Mouse (Mus musculus) adrenal gland, adult 2 months (tissue): ENCODE results near the gene Dmc1. TPM values are rescaled to one million over a fixed set of nuclear protein-coding genes. Genes with fewer than 3 reads are reported as not detected.

Source experiments
- DNase-seq: peaks from one replicate; pipeline ENCODE4 v3.0.0; 2021
- microRNA-seq, 2 experiments: library from miRNA; unstranded; fragments of <30 nt; microRNA quantifications; one replicate each; pipeline ENCODE4 v1.2.0; 2021
- polyA plus RNA-seq: library from polyadenylated mRNA; depleted of rRNA; stranded (reverse); fragments of >200 nt; gene quantifications from 2 replicates; pipeline ENCODE4 v1.2.3, GENCODE M21; 2012; rRNA removed
- total RNA-seq, 2 experiments: library from RNA; stranded (reverse); gene quantifications; 2 replicates each; pipeline ENCODE4 v1.2.3; 2021

The Dmc1 gene
- total and polyA plus RNA-seq, 3 experiments: 0.08 to 2.0 (median 0.86) TPM

- peak; percentile 91 for DNase-seq
Observed at GRCm38 (mm10) chr15:79511553-79512320, 93.2 kb downstream of the Dmc1 start.

Small RNA genes lying within 50 kb of the gene (microRNA-seq; reads per million reads assigned to microRNA genes)
- gene Gm27903: 0 reads per million in 2 experiments

Other genes with a start within 250 kb of the Dmc1 start
- 10 to 100 TPM; 61.5 to 66.3 TPM for gene Tmem184b, start 201.5 kb downstream of the Dmc1 start, total RNA-seq
- gene Tmem184b, start 201.5 kb downstream of the Dmc1 start, polyA plus RNA-seq: 255 and 262 TPM in 2 replicates
- 10 to 100 TPM; 74.6 to 87.7 TPM for gene Csnk1e, start 149.5 kb downstream of the Dmc1 start, total RNA-seq
- gene Csnk1e, start 149.5 kb downstream of the Dmc1 start, polyA plus RNA-seq: 59.2 and 65.3 TPM in 2 replicates
- 1 to 10 TPM in 1 of 2 experiments, under 1 TPM in 1; 0.20 to 6.3 TPM for gene Kcnj4, start 99.9 kb downstream of the Dmc1 start, total RNA-seq
- 0.36 and 3.8 TPM in 2 replicates for gene Kcnj4, start 99.9 kb downstream of the Dmc1 start, polyA plus RNA-seq
- gene Kdelr3, start 88.7 kb downstream of the Dmc1 start, total RNA-seq: 1 to 10 TPM; 1.9 to 4.1 TPM
- gene Kdelr3, start 88.7 kb downstream of the Dmc1 start, polyA plus RNA-seq: 2.9 and 3.1 TPM in 2 replicates
- 100 to 1,000 TPM; 230 to 248 TPM for gene Ddx17, start 58.4 kb downstream of the Dmc1 start, total RNA-seq
- 245 and 257 TPM in 2 replicates for gene Ddx17, start 58.4 kb downstream of the Dmc1 start, polyA plus RNA-seq
- gene Fam227a, start 53.8 kb upstream of the Dmc1 start, total RNA-seq: 1 to 10 TPM; 1.3 to 1.6 TPM
- gene Fam227a, start 53.8 kb upstream of the Dmc1 start, polyA plus RNA-seq: 0.43 and 0.61 TPM in 2 replicates
- gene Cby1, start 54.1 kb upstream of the Dmc1 start, total RNA-seq: 10 to 100 TPM; 14.0 to 26.9 TPM
- gene Cby1, start 54.1 kb upstream of the Dmc1 start, polyA plus RNA-seq: 6.9 and 13.2 TPM in 2 replicates
- gene Tomm22, start 65.8 kb upstream of the Dmc1 start, total RNA-seq: 100 to 1,000 TPM in 1 of 2 experiments, 10 to 100 TPM in 1; 93.3 to 114 TPM
- 11.0 and 13.7 TPM in 2 replicates for gene Tomm22, start 65.8 kb upstream of the Dmc1 start, polyA plus RNA-seq
- gene Josd1, start 82.8 kb upstream of the Dmc1 start, total RNA-seq: 10 to 100 TPM; 29.1 to 30.1 TPM
- 33.8 and 38.2 TPM in 2 replicates for gene Josd1, start 82.8 kb upstream of the Dmc1 start, polyA plus RNA-seq
- 10 to 100 TPM; 29.2 to 32.5 TPM for gene Gtpbp1, start 85.7 kb upstream of the Dmc1 start, total RNA-seq
- gene Gtpbp1, start 85.7 kb upstream of the Dmc1 start, polyA plus RNA-seq: 26.4 and 29.8 TPM in 2 replicates
- 10 to 100 TPM; 46.9 to 77.9 TPM for gene Sun2, start 137.4 kb upstream of the Dmc1 start, total RNA-seq
- gene Sun2, start 137.4 kb upstream of the Dmc1 start, polyA plus RNA-seq: 86.8 and 92.5 TPM in 2 replicates
- 10 to 100 TPM; 13.9 to 24.8 TPM for gene Dnal4, start 172.7 kb upstream of the Dmc1 start, total RNA-seq
- 39.9 and 43.0 TPM in 2 replicates for gene Dnal4, start 172.7 kb upstream of the Dmc1 start, polyA plus RNA-seq
- gene Nptxr, start 199.7 kb upstream of the Dmc1 start, total RNA-seq: 1 to 10 TPM; 4.4 to 7.9 TPM
- gene Nptxr, start 199.7 kb upstream of the Dmc1 start, polyA plus RNA-seq: 5.5 and 6.3 TPM in 2 replicates
- 1 to 10 TPM; 1.2 to 2.0 TPM for gene Npcd, start 229.1 kb upstream of the Dmc1 start, total RNA-seq
- 13.4 and 14.6 TPM in 2 replicates for gene Npcd, start 229.1 kb upstream of the Dmc1 start, polyA plus RNA-seq
- 10 to 100 TPM; 46.2 to 67.3 TPM for gene Cbx6, start 229.6 kb upstream of the Dmc1 start, total RNA-seq
- 105 and 106 TPM in 2 replicates for gene Cbx6, start 229.6 kb upstream of the Dmc1 start, polyA plus RNA-seq